Mouse (Mus musculus) megakaryocyte-erythroid progenitor cell, adult 5-6 weeks (primary cell): ENCODE results near the gene Lrrc23. TPM values are rescaled to one million over a fixed set of nuclear protein-coding genes. Genes with fewer than 3 reads are reported as not detected.

ENCODE experiments used
- ATAC-seq: replicated peaks from 2 replicates; pipeline ENCODE4 v1.8.0; 2016; ENCODE audit warnings: mild to moderate bottlenecking, inconsistent platforms; ENCODE audit not compliant: severe bottlenecking, poor library complexity, low FRiP score, low TSS enrichment
- total RNA-seq, 2 experiments: library from RNA; stranded (forward) in 1 of 2; stranded (reverse) in 1 of 2; fragments of 200-1000, 215-1000 nt in 1 of 2; fragments of >200 nt in 1 of 2; fragmentation: Nextera tagmentation in 1 of 2; gene quantifications; 2 replicates each; pipeline ENCODE4 v1.2.3; 2014 to 2017

Gene Lrrc23
- total RNA-seq, 2 experiments from 2014 or later, result not detected

DNA sequence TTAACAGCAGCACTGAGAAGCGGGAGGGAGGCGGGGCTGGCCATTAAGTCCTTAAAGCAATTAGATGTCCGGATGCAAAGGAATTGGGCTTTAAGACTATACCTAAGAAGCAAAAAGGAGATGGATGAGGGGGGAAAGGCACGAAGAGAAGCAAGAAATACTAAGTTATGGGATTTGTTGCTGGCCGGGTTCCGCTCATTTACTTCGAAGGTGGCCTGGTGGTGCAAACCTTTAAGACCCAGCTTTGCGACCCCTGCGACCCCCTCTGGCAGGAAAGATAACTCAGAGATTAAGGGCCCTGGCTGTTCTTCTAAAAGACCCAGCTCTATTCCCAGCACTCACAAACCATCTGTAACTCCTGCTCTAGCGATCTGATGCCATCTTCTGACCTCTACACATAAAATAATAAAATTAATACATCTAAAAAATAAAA lies 473 bp upstream of the Lrrc23 start:
- ATAC-seq, result no peak; the same call in 1 of the 2 replicates

GRCm38 (mm10) chr6:124770511-124770910 lies 9.0 kb downstream of the Lrrc23 start:
- no peak for ATAC-seq

DNA sequence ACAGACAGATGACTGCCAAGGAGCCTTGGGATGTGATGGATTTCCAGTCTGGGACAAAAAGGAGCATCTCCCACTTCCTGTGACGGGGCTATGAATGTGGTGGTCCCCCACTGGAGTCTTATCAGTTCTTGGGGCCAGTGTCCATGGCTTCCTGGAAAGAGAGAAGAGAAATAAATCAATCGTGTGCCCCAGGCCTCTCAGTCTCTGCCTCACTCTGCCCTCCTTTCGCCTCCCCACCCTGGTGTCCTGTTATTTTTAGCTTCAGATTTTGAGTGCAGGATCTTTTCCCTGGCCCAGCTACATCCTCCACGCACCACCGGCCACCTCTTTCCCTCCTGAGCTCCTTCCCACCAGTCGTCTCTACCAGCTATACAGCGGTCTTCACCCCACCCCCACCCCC lies 9.5 kb downstream of the Lrrc23 start:
- no peak for ATAC-seq

GRCm38 (mm10) chr6:124769101-124769765 lies 10.3 kb downstream of the Lrrc23 start, which contains the start of gene Eno2:
Gene Eno2, minus strand, starts transcription at chr6:124769673.
- peak; percentile 58 for ATAC-seq

GRCm38 (mm10) chr6:124768704-124769044 lies 10.9 kb downstream of the Lrrc23 start:
- ATAC-seq, result no peak

GRCm38 (mm10) chr6:124767920-124768703 lies 11.4 kb downstream of the Lrrc23 start:
- peak; percentile 57 for ATAC-seq

DNA sequence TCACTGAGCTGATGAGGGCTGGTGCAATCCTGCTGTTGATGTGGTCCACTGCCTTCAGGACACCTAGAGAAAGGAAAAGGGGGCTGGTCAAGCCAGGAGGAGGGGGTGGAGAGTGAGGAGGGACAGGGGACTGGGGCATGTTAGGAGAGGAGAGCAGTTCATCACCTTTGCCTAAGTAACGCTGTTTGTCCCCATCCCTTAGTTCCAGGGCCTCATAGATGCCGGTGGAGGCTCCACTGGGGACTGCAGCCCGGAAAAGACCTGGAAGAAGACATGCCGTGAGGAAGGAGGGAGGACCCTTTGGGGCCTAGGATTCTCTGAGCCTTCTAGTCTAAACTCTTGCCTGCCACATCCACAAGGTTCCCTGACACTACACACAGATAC lies 12.0 kb downstream of the Lrrc23 start:
- ATAC-seq, result no peak

- no peak for ATAC-seq
Measured at GRCm38 (mm10) chr6:124765951-124766350, 13.6 kb downstream of the Lrrc23 start.

GRCm38 (mm10) chr6:124759259-124759658 lies 20.3 kb downstream of the Lrrc23 start:
- peak; percentile 77 for ATAC-seq

GRCm38 (mm10) chr6:124758849-124759232 lies 20.7 kb downstream of the Lrrc23 start:
- ATAC-seq, result no peak

- no peak for ATAC-seq
Measured at GRCm38 (mm10) chr6:124757909-124758848, 21.3 kb downstream of the Lrrc23 start.

GRCm38 (mm10) chr6:124757351-124757880 lies 22.1 kb downstream of the Lrrc23 start:
- no peak for ATAC-seq

DNA sequence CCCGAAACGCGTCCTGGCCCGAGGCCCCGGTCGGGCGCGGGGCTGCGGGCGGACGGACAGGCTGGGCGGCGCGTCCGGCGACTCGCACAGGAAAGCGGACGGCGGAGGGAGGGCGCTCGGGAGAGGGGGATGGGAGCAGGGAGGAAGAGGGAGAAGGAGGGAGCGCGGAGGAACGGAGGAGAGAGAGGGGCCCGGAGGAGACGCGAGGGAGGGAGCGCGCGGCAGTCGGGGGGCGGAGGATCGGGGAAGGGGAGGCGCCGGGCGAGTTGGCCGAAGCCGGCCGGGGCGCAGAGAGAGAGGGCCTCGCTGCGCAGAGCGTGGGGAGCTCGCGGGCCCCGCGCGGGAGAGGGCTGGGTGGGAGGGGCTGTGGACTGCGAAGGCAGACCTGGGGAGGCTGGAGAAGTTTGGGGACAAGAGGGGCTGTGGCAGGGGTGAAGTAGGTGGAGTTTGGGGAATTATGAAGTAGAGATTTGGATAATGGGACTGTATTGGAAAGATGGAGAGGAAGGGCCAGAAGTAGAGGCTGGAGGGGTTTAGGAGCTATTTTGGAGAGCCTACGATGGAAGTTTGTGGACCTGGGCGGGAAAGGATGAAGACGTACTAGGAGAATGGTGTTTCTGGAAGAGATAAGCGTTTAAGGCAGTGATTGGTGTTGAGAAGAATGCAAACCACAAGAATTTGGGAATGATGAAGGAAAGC lies 22.7 kb downstream of the Lrrc23 start:
- ATAC-seq, result no peak

DNA sequence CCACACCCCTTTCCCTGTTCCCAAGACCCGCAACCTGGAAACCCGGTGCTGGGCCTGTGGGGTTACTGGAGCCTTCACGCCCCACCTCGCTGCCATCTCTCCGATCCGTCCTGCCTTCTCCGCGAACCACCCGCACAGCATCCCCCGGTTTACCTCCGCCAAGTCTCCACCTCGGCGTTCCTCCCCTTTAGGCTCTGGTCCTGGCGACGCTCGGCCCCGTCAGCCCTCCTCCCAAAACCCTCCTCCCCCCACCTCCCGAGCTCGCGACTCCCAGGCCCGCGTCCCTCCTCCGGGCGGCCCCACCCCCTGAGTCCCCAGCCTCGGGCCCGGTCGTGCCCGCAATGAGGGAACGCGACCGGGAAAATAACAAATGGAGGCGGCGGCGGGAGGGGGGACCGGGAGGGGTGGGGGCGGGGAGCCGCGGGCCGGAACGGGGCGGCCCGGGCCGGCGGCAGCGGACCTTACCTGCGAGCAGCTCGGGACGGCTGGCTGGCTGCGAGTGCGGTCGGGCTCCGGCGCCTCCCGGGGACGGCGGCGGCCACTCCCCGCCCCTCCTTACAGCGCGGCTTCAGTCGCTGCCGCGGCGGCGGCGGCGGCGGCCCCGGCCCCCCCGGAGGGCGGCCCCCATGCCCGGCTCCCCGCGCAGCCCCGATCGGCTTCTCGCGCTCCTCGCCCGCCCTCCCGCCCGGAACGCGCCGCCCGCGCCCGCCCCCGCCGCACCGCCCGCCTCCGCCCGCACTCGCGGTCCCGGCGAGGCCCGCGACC lies 23.5 kb downstream of the Lrrc23 start, which contains the start of the genes Gm45234 and Atn1:
Gene Gm45234 (minus strand): TSS at position 191 of the 765 bp plus-strand sequence.
Gene Atn1 (minus strand): TSS at position 694 of the 765 bp plus-strand sequence.
- peak; percentile 36 for ATAC-seq

GRCm38 (mm10) chr6:124755306-124755705 lies 24.2 kb downstream of the Lrrc23 start:
- no peak for ATAC-seq

GRCm38 (mm10) chr6:124753861-124754260 lies 25.7 kb downstream of the Lrrc23 start:
- no peak for ATAC-seq

DNA sequence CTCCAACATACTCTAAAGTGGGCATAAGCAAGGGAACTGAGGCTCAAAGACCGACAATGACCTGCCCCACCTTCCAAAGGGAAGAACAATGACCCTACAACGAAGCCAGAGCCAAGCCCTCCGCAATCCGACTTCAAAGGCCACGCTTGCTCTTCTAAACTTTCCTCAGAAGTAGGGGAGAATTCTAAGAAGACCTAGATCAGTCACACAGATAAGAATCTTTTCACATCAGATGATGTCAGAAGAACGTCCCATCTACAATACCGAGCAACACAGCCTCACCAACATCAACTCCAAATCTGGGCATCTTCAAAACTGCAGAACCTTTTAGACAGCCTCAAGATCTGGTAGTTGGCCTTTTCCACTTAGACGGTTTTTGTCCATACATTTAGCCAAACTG lies 29.1 kb downstream of the Lrrc23 start:
- ATAC-seq, result no peak
